Mouse (Mus musculus) heart, adult 18-20 months (tissue): Measurements from ENCODE around the gene Ywhae. TPM values are rescaled to one million over a fixed set of nuclear protein-coding genes. Genes with fewer than 3 reads are reported as not detected.

Experiments
- DNase-seq, 2 experiments: peaks; one replicate each; pipeline ENCODE4 v3.0.0; 2021 to 2022; ENCODE audit warnings: mixed read lengths in 1 of 2
- total RNA-seq, 2 experiments: library from RNA; stranded (reverse); gene quantifications; 2 replicates each; pipeline ENCODE4 v1.2.3; 2021

The Ywhae gene
- total RNA-seq, 2 experiments from 2014 or later, result 547 to 552 TPM

GRCm38 (mm10) chr11:75794602-75795320 is 62.1 kb downstream of the Ywhae start:
- no peak for DNase-seq

- DNase-seq, result peak in 1 of 2 experiments; percentile 22
Measured at GRCm38 (mm10) chr11:75795321-75795636, 62.6 kb downstream of the Ywhae start.

- DNase-seq, result no peak
Measured at GRCm38 (mm10) chr11:75796029-75796445, 63.4 kb downstream of the Ywhae start, which contains the start of gene Doc2b. TSS of gene Doc2b (minus strand) at chr11:75796049.

- peak; percentile 35 to 61 for DNase-seq
Measured at GRCm38 (mm10) chr11:75796536-75797246, 64.0 kb downstream of the Ywhae start.

GRCm38 (mm10) chr11:75801369-75801768 is 68.7 kb downstream of the Ywhae start:
- no peak for DNase-seq

- DNase-seq, result no peak
Measured at GRCm38 (mm10) chr11:75801771-75802550, 69.3 kb downstream of the Ywhae start.

- peak in 1 of 2 experiments; percentile 21 for DNase-seq
Measured at GRCm38 (mm10) chr11:75807486-75807885, 74.8 kb downstream of the Ywhae start.

- no peak for DNase-seq
Measured at GRCm38 (mm10) chr11:75810526-75810925, 77.9 kb downstream of the Ywhae start.

- peak; percentile 94 to 95 for DNase-seq
Measured at GRCm38 (mm10) chr11:75811900-75812299, 79.2 kb downstream of the Ywhae start.

GRCm38 (mm10) chr11:75813085-75813484 is 80.4 kb downstream of the Ywhae start:
- DNase-seq, result peak; percentile 49 to 57

Other genes with a start within 250 kb of the Ywhae start
- 10 to 100 TPM; 86.5 to 92.7 TPM for gene Prpf8, start 246.1 kb upstream of the Ywhae start, total RNA-seq
- 10 to 100 TPM; 46.5 to 48.2 TPM for gene Rilp, start 222.8 kb upstream of the Ywhae start, total RNA-seq
- gene Scarf1, start 219.3 kb upstream of the Ywhae start, total RNA-seq, result 1 to 10 TPM; 6.6 to 6.8 TPM
- gene Slc43a2, start 201.2 kb upstream of the Ywhae start, total RNA-seq, result 10 to 100 TPM; 16.2 to 17.3 TPM
- gene Pitpna, start 144.8 kb upstream of the Ywhae start, total RNA-seq, result 100 to 1,000 TPM in 1 of 2 experiments, 10 to 100 TPM in 1; 98.2 to 107 TPM
- 10 to 100 TPM; 24.1 to 28.3 TPM for gene Inpp5k, start 101.9 kb upstream of the Ywhae start, total RNA-seq
- gene Myo1c, start 82.4 kb upstream of the Ywhae start, total RNA-seq, result 10 to 100 TPM; 87.2 to 96.1 TPM
- 10 to 100 TPM; 83.6 to 87.8 TPM for gene Crk, start 53.6 kb upstream of the Ywhae start, total RNA-seq
- gene Doc2b, start 63.2 kb downstream of the Ywhae start, total RNA-seq, result 1 to 10 TPM; 1.2 to 2.3 TPM
- 10 to 100 TPM in 1 of 2 experiments, 1 to 10 TPM in 1; 7.4 to 10.0 TPM for gene Rph3al, start 205.6 kb downstream of the Ywhae start, total RNA-seq